Mouse (Mus musculus) gastrocnemius, postnatal 25 days (tissue): Measurements from ENCODE around the gene Epc2. TPM values are rescaled to one million over a fixed set of nuclear protein-coding genes. Genes with fewer than 3 reads are reported as not detected.
"Not testable (repeated sequence)": the region's sequence is repeated elsewhere in the genome, so short reads cannot be mapped to it uniquely, and the experiment has no call there.

Source experiments
- DNase-seq: peaks from one replicate; pipeline ENCODE4 v3.0.0; 2022
- total RNA-seq, 2 experiments: library from RNA; stranded (reverse); gene quantifications; 1 replicate in 1 of 2; 2 replicates in 1 of 2; pipeline ENCODE4 v1.2.3; 2021

Epc2 gene
- total RNA-seq, 2 experiments from 2014 or later, result 10.9 to 11.9 TPM

DNA sequence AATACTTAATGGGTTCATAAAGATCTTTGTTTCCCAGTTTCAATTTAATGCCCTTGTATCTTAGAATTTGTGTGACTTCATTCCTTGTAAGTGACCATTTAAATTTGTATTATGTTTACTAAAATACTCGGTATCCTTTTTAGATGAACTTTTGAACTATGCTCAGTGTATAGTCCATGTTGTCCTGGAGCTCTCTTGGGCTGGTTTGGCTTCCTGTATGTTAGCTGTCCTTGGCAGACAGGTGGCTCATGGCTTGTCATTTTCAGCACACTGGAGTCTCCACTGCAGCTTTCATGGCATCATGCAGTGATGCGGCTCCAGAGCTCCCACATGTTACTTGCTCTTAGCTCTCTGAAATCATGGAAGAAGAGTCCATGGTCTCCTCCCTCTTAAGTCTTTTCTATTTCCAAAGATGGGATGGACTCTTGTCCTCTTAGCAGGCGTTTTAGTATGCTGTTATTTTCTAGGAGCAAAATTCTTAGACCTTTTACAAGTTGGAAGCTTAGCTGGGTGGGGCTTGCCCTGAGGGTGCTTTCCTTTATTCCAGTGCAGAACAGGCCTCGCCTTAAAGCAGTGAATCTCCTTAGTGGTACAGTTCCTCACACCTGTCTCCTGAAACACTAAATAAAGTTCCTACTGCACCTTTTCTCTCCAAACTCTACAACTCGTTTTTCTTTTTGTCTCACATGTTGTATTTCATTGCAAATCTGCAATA lies 20.5 kb downstream of the Epc2 start:
- DNase-seq, result no peak

DNA sequence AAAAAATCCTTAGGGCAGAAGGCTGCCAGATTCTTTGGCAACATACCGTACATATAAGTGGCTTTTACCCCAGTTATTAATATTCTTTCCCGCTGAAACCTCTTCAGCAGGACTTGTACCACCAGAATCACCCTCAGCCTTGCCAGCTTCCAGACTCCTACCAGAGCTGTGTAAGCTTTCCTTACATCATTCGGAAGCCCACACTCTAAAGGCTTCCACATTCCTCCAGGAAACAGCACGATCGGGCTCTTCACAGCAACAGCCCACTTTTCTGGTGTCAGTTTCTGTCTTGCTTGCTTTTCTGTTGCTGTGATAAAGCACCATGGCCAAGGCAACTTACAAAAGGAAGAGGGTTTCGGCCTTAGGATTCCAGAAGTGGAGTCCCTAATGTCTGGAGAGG lies 21.2 kb downstream of the Epc2 start:
- DNase-seq, result no peak

DNA sequence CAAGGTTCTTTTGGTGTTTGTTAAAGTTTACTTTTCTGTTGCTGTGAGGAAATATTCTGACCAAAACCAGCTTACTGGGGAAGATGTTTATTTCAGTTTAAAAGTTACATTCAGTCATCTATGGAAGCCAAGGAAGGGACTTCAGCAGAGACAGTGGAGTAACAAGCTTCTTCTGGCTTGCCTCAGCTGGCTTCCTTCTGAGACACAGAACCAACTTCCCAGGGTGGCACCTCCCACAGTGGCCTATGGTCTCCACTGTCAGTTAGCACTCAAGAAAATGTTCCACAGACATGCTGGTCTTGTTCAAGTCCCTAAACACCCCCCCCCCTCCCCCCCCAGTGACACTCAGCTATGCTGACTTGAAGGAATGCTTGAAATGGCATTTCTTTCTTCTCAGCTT lies 30.9 kb downstream of the Epc2 start:
- DNase-seq, result no peak

DNA sequence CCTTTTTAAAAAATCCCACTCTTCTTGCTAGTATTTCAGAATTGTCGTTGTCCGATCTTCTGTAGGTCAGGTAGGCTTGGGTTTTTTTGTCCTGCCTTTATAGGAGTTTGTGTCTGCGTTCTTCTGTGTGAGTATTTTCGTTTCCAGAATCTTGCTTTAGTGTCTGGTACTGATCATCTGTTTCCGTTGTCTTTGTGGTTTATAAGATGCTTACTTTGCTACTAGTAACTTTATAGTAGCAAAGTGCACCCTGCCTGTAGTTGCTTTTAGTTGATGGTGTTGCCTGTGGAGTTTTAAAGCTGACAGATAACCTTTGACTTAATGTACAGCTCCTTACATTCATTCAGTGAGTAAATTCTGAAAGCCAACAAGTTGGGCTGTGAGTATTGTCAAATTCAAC lies 32.1 kb downstream of the Epc2 start:
- no peak for DNase-seq

DNA sequence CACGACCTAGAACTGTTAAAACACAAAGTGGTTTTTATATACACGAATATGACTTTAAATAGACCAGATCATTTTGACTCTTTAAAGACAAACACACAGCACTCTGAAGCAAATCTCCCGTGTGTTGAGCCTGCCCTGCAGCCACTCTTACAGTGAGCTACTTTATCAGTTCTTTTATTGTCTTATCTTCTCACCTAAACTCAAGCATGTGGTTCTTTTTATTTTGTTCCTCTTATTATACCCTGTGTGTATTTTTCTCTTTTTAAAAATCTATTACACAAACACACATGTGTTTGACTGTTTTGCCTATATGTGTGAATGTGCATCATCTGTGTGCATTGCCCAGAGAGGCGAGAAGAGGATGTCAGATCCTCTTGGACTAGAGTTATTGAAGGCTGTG lies 50.1 kb downstream of the Epc2 start:
- no peak for DNase-seq

DNA sequence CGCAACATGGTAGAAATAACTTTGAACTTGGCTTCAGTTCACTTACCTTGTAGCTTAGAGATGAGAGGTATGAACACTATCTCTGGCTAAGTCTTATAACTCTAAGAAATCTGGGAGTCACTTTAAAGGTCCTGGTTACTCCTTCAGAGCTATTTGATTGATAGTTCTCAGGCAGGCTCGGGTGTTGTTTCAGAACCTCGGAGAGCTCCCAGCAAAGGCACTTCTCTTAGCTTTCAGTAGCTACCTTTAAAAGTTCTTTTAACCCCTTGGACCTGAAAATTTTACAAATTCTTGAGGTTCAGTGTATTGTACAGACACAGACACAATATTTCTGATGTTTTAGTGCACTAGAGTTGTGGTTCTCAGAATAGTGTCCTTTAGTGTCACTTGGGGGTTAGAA lies 52.3 kb downstream of the Epc2 start:
- DNase-seq, result no peak

DNA sequence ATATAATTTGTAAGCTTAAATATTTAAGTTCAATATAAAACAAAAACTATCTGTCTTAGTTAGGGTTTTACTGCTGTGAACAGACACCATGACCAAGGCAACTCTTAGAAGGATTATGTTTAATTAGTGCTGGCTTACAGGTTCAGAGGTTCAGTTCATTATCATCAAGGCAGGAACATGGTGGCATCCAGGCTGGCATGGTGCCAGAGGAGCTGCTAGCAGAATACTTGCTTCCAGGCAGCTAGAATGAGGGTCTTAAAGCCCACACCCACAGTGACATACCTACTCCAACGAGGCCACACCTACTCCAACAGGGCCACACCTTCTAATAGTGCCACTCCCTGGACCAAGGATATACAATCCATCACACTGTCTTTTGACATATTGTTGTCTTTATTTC lies 53.9 kb downstream of the Epc2 start:
- not testable (repeated sequence) for DNase-seq

DNA sequence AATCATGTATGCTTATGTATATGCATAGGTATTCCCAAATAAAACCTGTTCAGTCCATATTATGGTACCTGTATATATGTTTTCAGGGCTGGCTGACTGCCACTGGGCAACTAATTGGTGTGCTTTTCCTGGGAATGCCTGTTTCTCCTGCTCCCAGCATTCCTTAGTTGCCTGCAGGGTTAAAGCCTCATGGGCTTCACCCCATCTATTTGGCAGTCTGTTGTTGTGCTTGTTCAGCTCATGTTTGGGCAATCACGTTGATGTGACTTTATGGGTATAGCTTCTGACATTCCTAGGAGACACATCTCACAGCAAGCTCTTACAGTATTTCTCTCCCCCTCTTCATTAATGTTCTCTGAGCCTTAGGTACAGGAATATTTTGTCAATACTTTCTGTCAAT lies 59.5 kb downstream of the Epc2 start:
- DNase-seq, result no peak

DNA sequence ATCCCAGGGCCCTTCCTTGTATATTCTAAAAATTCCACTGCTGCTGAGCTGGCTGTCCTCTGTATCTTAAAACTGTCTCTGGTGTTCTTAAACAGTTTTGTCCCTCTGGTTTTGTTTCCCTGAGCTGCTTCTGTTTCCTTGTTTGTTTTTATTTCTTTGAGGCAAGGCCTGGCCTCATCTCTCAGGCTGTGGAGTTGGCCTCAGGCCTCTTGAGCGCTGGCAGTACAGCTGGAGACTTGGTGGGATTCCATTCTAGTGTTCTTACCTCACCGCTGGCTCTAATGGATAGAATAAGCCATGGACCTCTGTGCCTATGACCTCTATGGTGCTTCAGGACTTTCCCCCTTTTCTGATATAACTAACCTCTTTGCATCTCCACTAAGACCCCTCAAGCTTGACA lies 64.7 kb downstream of the Epc2 start:
- peak; percentile 38 for DNase-seq

DNA sequence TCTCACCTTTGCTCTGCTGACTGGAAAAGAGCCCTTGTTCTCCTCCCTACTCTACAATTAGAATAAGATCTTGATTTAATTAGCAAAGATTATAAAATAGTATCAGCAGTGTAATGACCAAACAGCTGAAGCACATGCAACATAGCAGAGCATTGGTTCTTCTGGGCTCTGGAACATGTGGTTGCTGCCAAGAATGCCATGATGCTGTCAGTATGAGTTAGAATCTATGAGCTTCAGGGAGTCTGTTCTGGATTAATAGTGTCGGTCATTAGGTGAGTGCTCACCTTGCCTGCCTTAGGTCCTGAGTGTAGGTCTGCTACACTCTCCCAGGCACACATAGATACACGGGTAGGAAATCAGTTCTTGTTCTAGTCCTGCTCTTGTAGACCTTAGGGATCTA lies 69.1 kb downstream of the Epc2 start:
- DNase-seq, result no peak

DNA sequence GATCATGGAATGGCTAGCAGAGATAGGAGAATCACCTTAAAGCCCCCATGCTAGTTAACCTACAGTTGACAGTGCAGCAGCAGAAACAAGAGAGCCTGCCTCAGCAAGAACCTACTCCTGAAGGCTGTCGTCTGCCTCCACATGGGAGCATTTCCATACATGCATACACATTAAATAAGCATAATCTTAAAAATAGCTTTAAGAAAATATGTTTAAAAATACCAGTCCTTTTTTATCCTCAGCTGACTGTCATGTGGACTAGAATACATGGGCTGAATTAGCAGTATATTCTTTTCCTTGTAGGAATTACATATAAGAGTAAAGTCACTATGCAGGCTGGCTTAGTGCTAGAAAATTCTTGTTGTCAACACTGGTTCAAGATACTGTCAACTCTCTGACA lies 69.7 kb downstream of the Epc2 start:
- DNase-seq, result no peak

DNA sequence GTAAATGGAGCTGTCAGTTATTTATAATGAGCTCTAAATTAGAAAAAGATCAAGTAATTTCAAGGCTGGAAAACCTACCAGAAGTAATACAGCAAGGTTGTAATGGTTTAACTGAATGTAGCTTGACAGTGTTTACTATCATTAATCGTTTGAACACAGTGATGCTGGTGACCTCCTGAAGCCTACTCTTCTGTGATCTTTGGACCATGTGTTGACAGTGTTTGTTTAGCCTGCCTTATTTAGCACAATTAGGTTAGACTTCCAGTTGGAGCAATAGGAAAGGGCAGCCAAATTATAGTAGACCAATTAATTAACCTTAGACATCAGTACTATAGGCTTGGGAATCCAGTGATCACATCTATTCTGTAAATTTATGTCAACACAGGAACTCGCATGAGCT lies 70.3 kb downstream of the Epc2 start:
- no peak for DNase-seq

DNA sequence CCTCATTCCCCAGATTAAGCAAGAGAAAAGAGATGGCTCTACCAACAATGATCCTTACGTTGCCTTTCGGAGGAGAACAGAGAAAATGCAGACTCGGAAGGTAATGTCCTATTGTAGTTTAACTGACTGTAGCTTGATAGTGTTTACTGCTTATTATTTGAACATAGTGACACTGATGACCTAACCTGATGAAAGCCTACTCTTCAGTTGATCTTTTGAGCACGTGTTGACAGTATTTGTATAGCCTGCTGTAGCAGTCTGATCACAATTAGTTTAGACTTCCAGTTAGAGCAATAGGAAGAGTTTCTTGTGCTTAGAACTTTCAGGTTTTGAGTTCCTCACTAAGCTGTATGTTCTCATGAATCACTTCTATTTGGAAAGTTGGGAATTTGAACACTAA lies 71.3 kb downstream of the Epc2 start:
- DNase-seq, result no peak

DNA sequence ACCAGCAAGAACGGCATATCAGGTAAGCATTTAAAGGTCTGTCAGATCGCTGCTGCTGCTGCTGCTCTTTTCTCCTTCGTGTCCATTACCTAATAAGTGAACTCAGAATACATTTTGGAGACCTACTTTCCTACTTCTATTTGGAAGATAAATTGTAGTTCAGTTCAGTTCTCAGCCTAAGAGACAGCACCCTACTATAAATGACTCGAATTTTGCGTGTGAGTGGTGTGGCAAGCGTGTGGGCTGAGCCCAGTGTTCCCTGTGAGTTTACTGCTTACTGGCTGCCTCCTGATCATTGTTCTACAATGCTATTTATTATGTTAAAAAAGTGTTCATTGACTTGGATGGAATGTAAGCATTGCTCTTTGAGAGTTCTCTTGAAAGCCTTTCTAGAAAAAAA lies 85.9 kb downstream of the Epc2 start:
- DNase-seq, result no peak

DNA sequence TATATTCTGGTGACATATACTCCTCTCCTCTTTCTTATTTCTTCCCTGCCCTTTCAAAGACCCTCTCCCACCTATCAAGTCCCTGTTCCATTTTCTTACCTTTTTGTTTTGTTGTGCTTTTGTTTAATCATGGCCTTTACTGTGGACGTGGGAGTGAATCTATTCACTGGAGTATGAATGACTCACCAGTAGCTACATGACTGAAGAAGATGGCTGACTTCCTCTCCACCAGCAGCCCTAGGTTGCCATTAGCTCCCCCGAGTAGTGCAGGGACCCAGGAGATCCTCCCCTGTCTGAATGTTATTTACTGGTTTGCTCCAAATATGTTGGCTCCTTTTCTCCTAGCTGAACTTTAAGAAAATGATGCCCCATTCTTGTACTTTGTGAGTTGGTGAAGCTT lies 86.8 kb downstream of the Epc2 start:
- no peak for DNase-seq

DNA sequence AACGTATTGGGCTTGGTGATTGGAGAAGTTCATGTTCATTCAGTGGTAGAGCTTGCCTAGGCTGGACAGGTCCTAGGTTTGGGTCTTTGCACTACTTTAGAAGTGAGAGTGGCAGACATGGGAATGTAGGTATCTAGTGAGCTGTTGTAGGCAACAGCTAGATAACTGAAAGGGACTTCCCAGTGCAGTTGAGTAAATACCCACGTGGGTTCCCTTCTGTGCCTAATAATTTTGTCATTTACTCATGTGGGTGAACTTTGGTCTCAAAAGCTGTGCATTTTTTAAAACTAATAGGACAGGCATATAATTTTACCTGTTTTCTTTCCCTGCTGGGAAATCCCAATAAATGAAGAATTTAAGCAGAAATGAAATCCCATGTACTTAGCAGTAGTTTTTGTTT lies 88.5 kb downstream of the Epc2 start:
- no peak for DNase-seq

DNA sequence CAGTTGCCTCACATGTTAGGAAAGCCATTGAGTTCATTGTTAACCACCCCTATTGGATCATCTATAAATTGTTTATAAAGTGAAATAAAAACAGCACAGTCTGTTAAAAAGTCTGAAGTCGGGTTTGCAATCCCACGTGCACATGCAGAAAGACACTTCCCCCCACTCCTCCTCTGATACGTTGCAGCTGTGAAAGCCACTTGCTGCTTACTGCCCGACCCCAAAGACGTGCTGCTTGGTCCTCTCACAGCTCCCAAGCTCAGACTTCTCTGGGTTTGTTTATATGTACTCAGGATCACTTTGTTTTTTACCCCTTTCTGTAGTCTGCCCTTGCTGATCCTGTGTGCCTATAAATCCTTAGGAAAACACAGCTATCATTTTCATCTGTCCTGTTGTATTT lies 96.5 kb downstream of the Epc2 start:
- DNase-seq, result no peak

DNA sequence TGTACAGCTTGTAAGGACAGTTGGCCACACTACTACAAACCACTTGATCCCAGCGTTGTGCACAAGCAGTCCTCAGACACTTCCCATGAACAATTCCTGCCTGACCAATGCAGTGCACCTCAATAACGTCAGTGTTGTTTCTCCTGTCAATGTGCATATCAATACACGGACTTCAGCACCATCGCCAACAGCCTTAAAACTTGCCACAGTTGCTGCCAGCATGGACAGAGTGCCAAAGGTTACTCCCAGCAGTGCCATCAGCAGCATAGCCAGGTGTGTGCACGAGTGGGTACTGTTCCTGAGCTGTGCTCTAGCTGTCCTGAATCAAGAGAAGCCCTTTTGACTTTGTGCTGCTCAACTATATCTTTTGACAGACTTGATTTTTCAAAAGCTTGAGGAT lies 97.2 kb downstream of the Epc2 start:
- DNase-seq, result no peak

DNA sequence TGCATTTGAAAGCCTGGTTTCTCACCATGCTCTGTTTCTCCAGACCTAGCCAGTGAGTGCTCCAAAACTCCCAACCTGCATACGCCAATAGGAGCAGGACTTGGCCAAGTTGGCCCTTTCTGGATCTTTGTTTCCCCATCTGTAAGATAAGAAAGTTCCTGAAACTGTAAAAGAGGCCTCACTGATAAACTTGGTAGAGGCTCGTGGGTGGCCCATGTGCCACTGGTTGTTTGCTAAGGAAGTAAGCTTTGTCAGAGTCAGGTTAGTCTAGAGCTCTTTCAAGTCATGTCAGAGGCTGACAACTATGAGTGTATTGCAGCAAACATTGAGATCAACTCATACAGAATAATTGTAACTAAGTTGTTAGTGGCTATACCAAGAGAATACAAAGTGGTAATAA lies 101.8 kb downstream of the Epc2 start:
- DNase-seq, result no peak

DNA sequence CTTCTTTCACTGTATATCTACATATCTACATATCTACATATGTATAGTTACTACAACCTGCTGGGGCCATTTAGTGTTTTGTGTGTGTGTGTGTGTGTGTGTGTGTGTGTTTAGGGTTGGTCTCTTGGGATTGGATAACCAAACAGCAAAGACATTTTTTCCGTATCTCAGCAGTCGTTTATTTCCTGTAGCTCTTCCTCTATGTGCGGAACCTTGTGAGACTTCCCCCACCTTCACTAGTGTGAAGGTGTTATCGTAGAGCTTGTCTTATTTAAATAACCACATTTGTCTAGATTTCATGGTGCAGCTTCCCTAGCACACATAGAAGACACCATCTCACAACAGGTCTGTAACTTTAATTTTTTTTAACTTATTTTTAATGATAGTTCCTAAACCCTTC lies 106.1 kb downstream of the Epc2 start:
- DNase-seq, result no peak

DNA sequence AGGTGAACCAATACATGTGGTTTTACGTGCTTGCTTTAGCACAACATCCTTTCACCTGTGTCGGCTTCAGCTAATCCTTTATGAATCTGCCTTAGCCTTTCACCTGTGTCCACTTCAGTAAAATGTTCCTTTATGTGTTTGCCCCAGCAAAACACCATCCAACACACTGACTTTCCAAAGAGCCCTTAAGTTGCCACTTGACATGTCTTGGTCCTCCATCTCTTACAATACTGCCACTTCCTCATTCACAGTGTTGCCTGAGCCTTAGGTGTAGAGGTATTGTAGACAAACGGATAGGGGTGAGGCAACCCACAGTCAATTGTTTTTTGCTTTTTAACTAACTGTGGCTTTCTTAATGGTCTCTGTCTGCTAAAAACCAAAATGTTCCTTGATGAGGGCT lies 107.1 kb downstream of the Epc2 start:
- no peak for DNase-seq

DNA sequence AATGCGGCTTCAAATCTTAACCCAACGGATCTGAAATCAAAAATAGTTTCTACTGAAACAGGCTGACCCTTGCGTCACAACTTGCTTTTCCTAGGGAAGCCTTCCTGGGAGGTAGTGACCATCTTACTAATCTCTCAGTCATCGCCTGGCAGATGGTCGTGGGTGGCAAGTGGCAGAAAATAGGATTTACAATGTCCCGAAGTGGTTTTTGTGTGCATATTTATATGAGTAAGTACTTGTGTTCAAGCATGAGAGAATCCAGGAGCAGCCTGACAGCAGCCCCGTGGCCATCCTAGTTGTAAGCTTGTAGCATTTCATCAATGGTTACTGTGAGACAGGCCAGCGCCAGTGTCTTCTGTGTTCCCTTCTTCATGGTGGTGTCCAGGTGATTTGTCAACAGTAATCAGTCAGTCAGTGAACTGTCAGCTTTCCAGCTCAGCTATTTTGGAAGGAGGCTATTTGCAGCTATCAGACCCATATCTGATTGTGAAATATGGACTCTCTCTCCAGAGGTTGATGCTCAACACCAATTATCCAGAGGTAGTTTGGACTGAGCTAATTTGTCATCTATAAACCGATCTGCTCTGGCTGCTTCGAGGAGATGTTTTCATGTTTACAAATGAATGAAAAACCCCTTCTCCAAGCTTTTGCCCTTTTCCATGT lies 111.5 kb downstream of the Epc2 start:
- no peak for DNase-seq

DNA sequence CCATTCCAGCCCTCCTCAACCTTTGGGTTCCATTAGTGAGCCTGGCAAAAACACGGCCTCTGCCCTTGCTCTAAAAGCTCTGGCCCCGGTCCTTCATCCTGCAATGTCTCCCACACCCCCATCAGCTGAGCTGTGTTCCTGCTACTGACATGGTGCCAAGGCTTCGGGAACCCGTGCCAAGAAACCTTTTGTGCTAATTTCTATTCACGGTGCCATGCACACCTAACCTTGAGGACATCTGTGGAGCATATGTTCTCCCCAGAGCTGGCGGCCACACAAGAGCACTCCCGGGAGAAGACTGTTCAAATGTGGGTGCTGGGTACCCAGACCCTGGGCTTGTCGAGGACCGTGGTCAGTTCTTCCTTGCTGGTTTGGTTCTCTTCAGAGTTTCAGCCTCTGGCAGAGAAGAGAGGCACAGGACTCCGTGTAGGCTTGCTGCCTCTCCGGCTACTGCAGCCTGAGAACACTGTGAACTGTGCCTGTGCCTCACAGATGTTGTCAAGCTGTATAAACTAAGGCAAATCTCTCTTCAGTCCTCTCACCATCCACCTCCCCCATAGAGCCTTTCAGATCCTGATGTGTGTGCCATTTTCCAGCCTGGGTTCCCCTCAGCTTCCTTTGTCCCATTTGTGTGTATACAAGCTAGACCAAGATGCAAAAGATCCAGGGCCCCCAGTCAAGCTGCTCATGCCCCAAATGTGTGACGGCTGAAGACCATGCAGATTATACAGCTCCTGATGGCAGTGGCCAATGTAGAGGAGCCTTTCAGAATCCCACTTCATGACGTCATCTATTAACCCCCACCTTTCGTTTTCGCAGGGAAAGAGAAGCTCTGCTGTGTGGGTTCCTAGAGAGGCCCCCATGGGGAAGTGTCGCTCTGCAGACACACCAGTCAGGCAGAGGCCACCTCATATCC lies 118.8 kb downstream of the Epc2 start:
- no peak for DNase-seq

DNA sequence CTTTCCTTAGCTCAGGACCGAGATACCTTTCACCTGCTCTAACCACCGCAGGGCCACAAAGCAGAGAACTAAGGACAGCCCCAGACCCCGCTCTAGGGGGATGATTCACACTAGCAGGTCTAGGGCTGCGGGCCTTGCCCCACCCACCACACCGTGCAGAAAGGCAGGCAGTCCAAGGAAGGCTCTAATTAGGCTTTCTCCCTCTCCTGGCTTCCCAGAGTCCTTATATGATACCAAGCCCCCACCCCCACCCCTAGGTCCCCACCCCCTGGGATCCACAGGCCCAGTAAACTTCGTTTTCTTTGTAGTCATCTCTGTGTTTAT lies 119.5 kb downstream of the Epc2 start:
- DNase-seq, result no peak
